Mouse (Mus musculus) cerebellum, adult 2 months (tissue): ENCODE measurements around the gene Hsd3b7.

Source experiments
- CTCF ChIP-seq: fragments of 200-500 bp; IDR thresholded peaks from 2 replicates; pipeline ENCODE4 v1.5.1; 2011; ENCODE audit warnings: low read depth, mild to moderate bottlenecking, control low read depth, low read length, moderate library complexity, borderline replicate concordance; ENCODE audit not compliant: insufficient read depth
- POLR2A ChIP-seq: fragments of 200-500 bp; IDR thresholded peaks from 2 replicates; pipeline ENCODE4 v1.6.1; 2011; ENCODE audit warnings: low read length, control low read depth, borderline replicate concordance; ENCODE audit not compliant: insufficient read depth

- TF ChIP-seq CTCF, result no peak
- TF ChIP-seq POLR2A, result no peak
Measured at GRCm38 (mm10) chr7:127799211-127799610, 1.2 kb upstream of the Hsd3b7 start.
